Mouse (Mus musculus): ENCODE results near the gene Scn3a.

The Scn3a gene

GRCm38 (mm10) chr2:65553473-65553872 is 14.0 kb downstream of the Scn3a start:
- no peak for TF ChIP-seq NANOG (IDR thresholded peaks at IDR 0.05; ENCODE audit: borderline replicate concordance, low read length)
- H3K4me1 ChIP-seq (replicated peaks; ENCODE audit: low read depth, low read length), result peaks cover 28% of the 10 kb centered on the region
- no peaks in the 10 kb centered on the region for H3K9me3 ChIP-seq (ENCODE audit: low read length)
- H3K27me3 ChIP-seq (ENCODE audit: insufficient read depth, low read length), result no peaks in the 10 kb centered on the region
- no peaks in the 10 kb centered on the region for H3K36me3 ChIP-seq (ENCODE audit: insufficient read depth, low read length)
- H3K4me3 ChIP-seq (replicated peaks; ENCODE audit: low read length), result no peak overlapping the region

- Histone ChIP-seq H3K4me1 (replicated peaks; ENCODE audit: low read depth, low read length) (peaks cover 29% of the 10 kb centered on the region), H3K9me3 (ENCODE audit: low read length) (no peaks in the 10 kb centered on the region), H3K27me3 (ENCODE audit: insufficient read depth, low read length) (no peaks in the 10 kb centered on the region), H3K4me3 (replicated peaks; ENCODE audit: low read length) (no peak overlapping the region), H3K36me3 (ENCODE audit: insufficient read depth, low read length) (no peaks in the 10 kb centered on the region)
- TF ChIP-seq NANOG (IDR thresholded peaks at IDR 0.05; ENCODE audit: borderline replicate concordance, low read length) (no peak), CTCF (conservative IDR thresholded peaks at IDR 0.05; ENCODE audit: low read length) (no peak), POU5F1 (IDR thresholded peaks at IDR 0.05; ENCODE audit: borderline replicate concordance, low read length) (no peak)
Observed at GRCm38 (mm10) chr2:65552727-65553126, 14.7 kb downstream of the Scn3a start.

GRCm38 (mm10) chr2:65552222-65552621 is 15.2 kb downstream of the Scn3a start:
- Histone ChIP-seq H3K4me3 (replicated peaks; ENCODE audit: low read length) (no peak overlapping the region), H3K4me1 (replicated peaks; ENCODE audit: low read depth, low read length) (peaks cover 34% of the 10 kb centered on the region), H3K27me3 (ENCODE audit: insufficient read depth, low read length) (no peaks in the 10 kb centered on the region), H3K9me3 (ENCODE audit: low read length) (no peaks in the 10 kb centered on the region), H3K36me3 (ENCODE audit: insufficient read depth, low read length) (no peaks in the 10 kb centered on the region)
- no peak for TF ChIP-seq NANOG (IDR thresholded peaks at IDR 0.05; ENCODE audit: borderline replicate concordance, low read length)
- TF ChIP-seq CTCF (conservative IDR thresholded peaks at IDR 0.05; ENCODE audit: low read length), result no peak
- no peak for TF ChIP-seq POU5F1 (IDR thresholded peaks at IDR 0.05; ENCODE audit: borderline replicate concordance, low read length)

GRCm38 (mm10) chr2:65551736-65552135 is 15.7 kb downstream of the Scn3a start:
- no peaks in the 10 kb centered on the region for H3K9me3 ChIP-seq (ENCODE audit: low read length)
- H3K36me3 ChIP-seq (ENCODE audit: insufficient read depth, low read length), result no peaks in the 10 kb centered on the region
- H3K27me3 ChIP-seq (ENCODE audit: insufficient read depth, low read length), result no peaks in the 10 kb centered on the region
- no peak for TF ChIP-seq CTCF (conservative IDR thresholded peaks at IDR 0.05; ENCODE audit: low read length)
- no peak for TF ChIP-seq NANOG (IDR thresholded peaks at IDR 0.05; ENCODE audit: borderline replicate concordance, low read length)
- TF ChIP-seq POU5F1 (IDR thresholded peaks at IDR 0.05; ENCODE audit: borderline replicate concordance, low read length), result no peak
- peaks cover 39% of the 10 kb centered on the region for H3K4me1 ChIP-seq (replicated peaks; ENCODE audit: low read depth, low read length)
- no peak overlapping the region for H3K4me3 ChIP-seq (replicated peaks; ENCODE audit: low read length)

GRCm38 (mm10) chr2:65550564-65550963 is 16.9 kb downstream of the Scn3a start:
- peaks cover 51% of the 10 kb centered on the region for H3K4me1 ChIP-seq (replicated peaks; ENCODE audit: low read depth, low read length)
- no peak for TF ChIP-seq POU5F1 (IDR thresholded peaks at IDR 0.05; ENCODE audit: borderline replicate concordance, low read length)
- TF ChIP-seq NANOG (IDR thresholded peaks at IDR 0.05; ENCODE audit: borderline replicate concordance, low read length), result no peak
- no peak for TF ChIP-seq CTCF (conservative IDR thresholded peaks at IDR 0.05; ENCODE audit: low read length)
- no peaks in the 10 kb centered on the region for H3K36me3 ChIP-seq (ENCODE audit: insufficient read depth, low read length)
- no peaks in the 10 kb centered on the region for H3K27me3 ChIP-seq (ENCODE audit: insufficient read depth, low read length)
- no peak overlapping the region for H3K4me3 ChIP-seq (replicated peaks; ENCODE audit: low read length)
- H3K9me3 ChIP-seq (ENCODE audit: low read length), result no peaks in the 10 kb centered on the region

GRCm38 (mm10) chr2:65548665-65549064 is 18.8 kb downstream of the Scn3a start:
- TF ChIP-seq POU5F1 (IDR thresholded peaks at IDR 0.05; ENCODE audit: borderline replicate concordance, low read length), result no peak
- TF ChIP-seq CTCF (conservative IDR thresholded peaks at IDR 0.05; ENCODE audit: low read length), result no peak
- TF ChIP-seq NANOG (IDR thresholded peaks at IDR 0.05; ENCODE audit: borderline replicate concordance, low read length), result no peak
- H3K4me1 ChIP-seq (replicated peaks; ENCODE audit: low read depth, low read length), result peaks cover 58% of the 10 kb centered on the region
- no peaks in the 10 kb centered on the region for H3K36me3 ChIP-seq (ENCODE audit: insufficient read depth, low read length)
- no peak overlapping the region for H3K4me3 ChIP-seq (replicated peaks; ENCODE audit: low read length)
- no peaks in the 10 kb centered on the region for H3K27me3 ChIP-seq (ENCODE audit: insufficient read depth, low read length)
- no peaks in the 10 kb centered on the region for H3K9me3 ChIP-seq (ENCODE audit: low read length)

- Histone ChIP-seq H3K27me3 (ENCODE audit: insufficient read depth, low read length) (no peaks in the 10 kb centered on the region), H3K4me3 (replicated peaks; ENCODE audit: low read length) (no peak overlapping the region), H3K36me3 (ENCODE audit: insufficient read depth, low read length) (no peaks in the 10 kb centered on the region), H3K9me3 (ENCODE audit: low read length) (no peaks in the 10 kb centered on the region), H3K4me1 (replicated peaks; ENCODE audit: low read depth, low read length) (peaks cover 51% of the 10 kb centered on the region)
- TF ChIP-seq POU5F1 (IDR thresholded peaks at IDR 0.05; ENCODE audit: borderline replicate concordance, low read length) (no peak), NANOG (IDR thresholded peaks at IDR 0.05; ENCODE audit: borderline replicate concordance, low read length) (no peak), CTCF (conservative IDR thresholded peaks at IDR 0.05; ENCODE audit: low read length) (no peak)
Observed at GRCm38 (mm10) chr2:65547341-65547740, 20.1 kb downstream of the Scn3a start.

GRCm38 (mm10) chr2:65542906-65543592 is 24.4 kb downstream of the Scn3a start:
- Histone ChIP-seq H3K4me1 (replicated peaks; ENCODE audit: low read depth, low read length) (peaks cover 35% of the 10 kb centered on the region), H3K4me3 (replicated peaks; ENCODE audit: low read length) (no peak overlapping the region), H3K9me3 (ENCODE audit: low read length) (no peaks in the 10 kb centered on the region), H3K36me3 (ENCODE audit: insufficient read depth, low read length) (no peaks in the 10 kb centered on the region), H3K27me3 (ENCODE audit: insufficient read depth, low read length) (no peaks in the 10 kb centered on the region)
- no peak for TF ChIP-seq POU5F1 (IDR thresholded peaks at IDR 0.05; ENCODE audit: borderline replicate concordance, low read length)
- no peak for TF ChIP-seq CTCF (conservative IDR thresholded peaks at IDR 0.05; ENCODE audit: low read length)
- TF ChIP-seq NANOG (IDR thresholded peaks at IDR 0.05; ENCODE audit: borderline replicate concordance, low read length), result no peak

- H3K4me1 ChIP-seq (replicated peaks; ENCODE audit: low read depth, low read length), result peaks cover 25% of the 10 kb centered on the region
- H3K27me3 ChIP-seq (ENCODE audit: insufficient read depth, low read length), result no peaks in the 10 kb centered on the region
- no peaks in the 10 kb centered on the region for H3K36me3 ChIP-seq (ENCODE audit: insufficient read depth, low read length)
- H3K4me3 ChIP-seq (replicated peaks; ENCODE audit: low read length), result no peak overlapping the region
- H3K9me3 ChIP-seq (ENCODE audit: low read length), result no peaks in the 10 kb centered on the region
- TF ChIP-seq NANOG (IDR thresholded peaks at IDR 0.05; ENCODE audit: borderline replicate concordance, low read length) (no peak), CTCF (conservative IDR thresholded peaks at IDR 0.05; ENCODE audit: low read length) (no peak), POU5F1 (IDR thresholded peaks at IDR 0.05; ENCODE audit: borderline replicate concordance, low read length) (no peak)
Observed at GRCm38 (mm10) chr2:65541781-65542180, 25.6 kb downstream of the Scn3a start.

Data from E14TG2a.4 (cell line).